Mouse (Mus musculus) CH12.LX (cell line): ENCODE measurements around the gene B3glct. TPM values are rescaled to one million over a fixed set of nuclear protein-coding genes. Genes with fewer than 3 reads are reported as not detected.

Experiments used
- DNase-seq: peaks from one replicate; pipeline ENCODE4 v3.0.0-alpha.2; 2013; ENCODE audit errors: extremely low read depth
- H3K27ac ChIP-seq: 2 replicates; pipeline ENCODE4 v1.5.1; 2012; ENCODE audit warnings: low read depth, mild to moderate bottlenecking, control low read depth, moderate library complexity; ENCODE audit not compliant: insufficient read depth
- H3K27me3 ChIP-seq: replicated peaks from 2 replicates; pipeline ENCODE3; 2012; ENCODE audit warnings: inconsistent platforms
- H3K36me3 ChIP-seq, 2 experiments: replicated peaks in 1 of 2; 2 replicates each; pipeline versions ENCODE3 to v1.6.1; 2012; ENCODE audit warnings: inconsistent platforms in 1 of 2, low read length in 1 of 2, mild to moderate bottlenecking in 1 of 2, mixed read lengths in 1 of 2, moderate library complexity in 1 of 2; ENCODE audit not compliant: control insufficient read depth in 1 of 2, insufficient read depth in 1 of 2
- H3K4me1 ChIP-seq, 2 experiments: 2 replicates each; pipeline ENCODE4 v1.6.1; 2012; ENCODE audit warnings: inconsistent platforms in 1 of 2, moderate library complexity in 1 of 2; ENCODE audit not compliant: insufficient read depth in 2 of 2, control insufficient read depth in 1 of 2
- H3K4me2 ChIP-seq: 2 replicates; pipeline ENCODE4 v1.6.1; 2012; ENCODE audit warnings: low read depth, mild to moderate bottlenecking, control low read depth; ENCODE audit not compliant: poor library complexity, insufficient read depth, severe bottlenecking
- H3K4me3 ChIP-seq, 3 experiments: fragments of 150-350 bp in 1 of 3; sonication (generic) in 1 of 3; replicated peaks in 1 of 3; 2 replicates each; pipeline versions ENCODE3 to v1.5.1; 2011 to 2012; ENCODE audit warnings: low read depth in 2 of 3, low read length in 2 of 3, mild to moderate bottlenecking in 2 of 3, moderate library complexity in 2 of 3, control low read depth in 1 of 3, improper control_type of control experiment in 1 of 3, inconsistent platforms in 1 of 3, mixed read lengths in 1 of 3; ENCODE audit not compliant: poor library complexity in 1 of 3
- H3K79me2 ChIP-seq: replicated peaks from 2 replicates; pipeline ENCODE4 v1.6.1; 2012; ENCODE audit warnings: mild to moderate bottlenecking, moderate library complexity; ENCODE audit not compliant: control insufficient read depth, poor library complexity, insufficient read depth, severe bottlenecking; ENCODE audit errors: extremely low read depth
- H3K9ac ChIP-seq: 2 replicates; pipeline ENCODE4 v1.6.1; 2012; ENCODE audit warnings: low read depth, mild to moderate bottlenecking, control low read depth, moderate library complexity; ENCODE audit not compliant: insufficient read depth
- H3K9me3 ChIP-seq: replicated peaks from 2 replicates; pipeline ENCODE3; 2012; ENCODE audit warnings: low read length, inconsistent platforms, mixed read lengths
- BHLHE40 ChIP-seq: IDR thresholded peaks from 2 replicates; pipeline ENCODE4 v1.6.1; 2011; ENCODE audit warnings: mild to moderate bottlenecking, low read depth, low read length, improper control_type of control experiment
- CHD1 ChIP-seq: IDR thresholded peaks from 2 replicates; pipeline ENCODE4 v1.6.1; 2012; ENCODE audit warnings: low read depth, low read length, improper control_type of control experiment, inconsistent platforms
- CHD2 ChIP-seq: IDR thresholded peaks from 2 replicates; pipeline ENCODE4 v1.6.1; 2011; ENCODE audit warnings: low read length, improper control_type of control experiment
- E2F4 ChIP-seq: IDR thresholded peaks from 2 replicates; pipeline ENCODE4 v1.6.1; 2011; ENCODE audit warnings: low read depth, low read length, improper control_type of control experiment; ENCODE audit not compliant: insufficient replicate concordance
- ELF1 ChIP-seq: IDR thresholded peaks from 2 replicates; pipeline ENCODE4 v1.6.1; 2014; ENCODE audit warnings: low read depth, mild to moderate bottlenecking, inconsistent platforms, low read length, improper control_type of control experiment
- EP300 ChIP-seq: IDR thresholded peaks from 2 replicates; pipeline ENCODE4 v1.6.1; 2011; ENCODE audit warnings: low read length, improper control_type of control experiment
- ETS1 ChIP-seq: conservative IDR thresholded peaks from 2 replicates; pipeline ENCODE4 v1.6.1; 2012; ENCODE audit warnings: low read depth, mild to moderate bottlenecking, inconsistent platforms, low read length, improper control_type of control experiment, moderate library complexity
- GABPA ChIP-seq: IDR thresholded peaks from 2 replicates; pipeline ENCODE4 v1.6.1; 2012; ENCODE audit warnings: low read depth, low read length, improper control_type of control experiment, inconsistent platforms; ENCODE audit not compliant: insufficient replicate concordance
- JUN ChIP-seq: IDR thresholded peaks from 2 replicates; pipeline ENCODE4 v1.6.1; 2011; ENCODE audit warnings: low read depth, mild to moderate bottlenecking, low read length, improper control_type of control experiment, moderate library complexity; ENCODE audit not compliant: insufficient read depth
- JUND ChIP-seq: conservative IDR thresholded peaks from 2 replicates; pipeline ENCODE4 v1.6.1; 2011; ENCODE audit warnings: low read depth, low read length, improper control_type of control experiment
- MAFK ChIP-seq: IDR thresholded peaks from 2 replicates; pipeline ENCODE4 v1.6.1; 2011; ENCODE audit warnings: low read length, improper control_type of control experiment; ENCODE audit not compliant: insufficient replicate concordance
- MEF2A ChIP-seq: IDR thresholded peaks from 2 replicates; pipeline ENCODE4 v1.6.1; 2014; ENCODE audit warnings: low read depth, mild to moderate bottlenecking, inconsistent platforms, low read length, improper control_type of control experiment, borderline replicate concordance
- MXI1 ChIP-seq: IDR thresholded peaks from 2 replicates; pipeline ENCODE4 v1.6.1; 2011; ENCODE audit warnings: mild to moderate bottlenecking, low read depth, low read length, improper control_type of control experiment
- NRF1 ChIP-seq: IDR thresholded peaks from 2 replicates; pipeline ENCODE4 v1.6.1; 2014; ENCODE audit warnings: low read depth, mild to moderate bottlenecking, inconsistent platforms, low read length, improper control_type of control experiment, moderate library complexity
- POLR2A ChIP-seq: IDR thresholded peaks from 2 replicates; pipeline ENCODE4 v1.6.1; 2011; ENCODE audit warnings: low read depth, mild to moderate bottlenecking, improper control_type of control experiment, low read length
- POLR2AphosphoS2 ChIP-seq: IDR thresholded peaks from 2 replicates; pipeline ENCODE4 v1.6.1; 2011; ENCODE audit warnings: low read depth, low read length, improper control_type of control experiment
- RAD21 ChIP-seq: IDR thresholded peaks from 2 replicates; pipeline ENCODE4 v1.6.1; 2011; ENCODE audit warnings: low read depth, mild to moderate bottlenecking, low read length, improper control_type of control experiment, moderate library complexity
- RCOR1 ChIP-seq: conservative IDR thresholded peaks from 2 replicates; pipeline ENCODE4 v1.6.1; 2012; ENCODE audit warnings: low read depth, mild to moderate bottlenecking, inconsistent platforms, low read length, improper control_type of control experiment
- SIN3A ChIP-seq: IDR thresholded peaks from 2 replicates; pipeline ENCODE4 v1.6.1; 2012; ENCODE audit warnings: low read length, improper control_type of control experiment, inconsistent platforms
- TBP ChIP-seq: conservative IDR thresholded peaks from 2 replicates; pipeline ENCODE4 v1.6.1; 2011; ENCODE audit warnings: low read depth, low read length, improper control_type of control experiment
- TCF12 ChIP-seq: IDR thresholded peaks from 2 replicates; pipeline ENCODE4 v1.6.1; 2014; ENCODE audit warnings: low read depth, mild to moderate bottlenecking, inconsistent platforms, low read length, improper control_type of control experiment
- UBTF ChIP-seq: IDR thresholded peaks from 2 replicates; pipeline ENCODE4 v1.6.1; 2012; ENCODE audit warnings: low read depth, mild to moderate bottlenecking, inconsistent platforms, low read length, improper control_type of control experiment, moderate library complexity
- USF1 ChIP-seq: IDR thresholded peaks from 2 replicates; pipeline ENCODE4 v1.6.1; 2014; ENCODE audit warnings: low read depth, mild to moderate bottlenecking, inconsistent platforms, low read length, improper control_type of control experiment
- USF2 ChIP-seq: conservative IDR thresholded peaks from 2 replicates; pipeline ENCODE4 v1.6.1; 2011; ENCODE audit warnings: low read depth, low read length, improper control_type of control experiment
- ZC3H11A ChIP-seq: IDR thresholded peaks from 2 replicates; pipeline ENCODE4 v1.6.1; 2012; ENCODE audit warnings: low read depth, mild to moderate bottlenecking, inconsistent platforms, low read length, improper control_type of control experiment
- ZKSCAN1 ChIP-seq: IDR thresholded peaks from 2 replicates; pipeline ENCODE4 v1.6.1; 2012; ENCODE audit warnings: low read depth, inconsistent platforms, low read length, improper control_type of control experiment, borderline replicate concordance
- ZMIZ1 ChIP-seq: IDR thresholded peaks from 2 replicates; pipeline ENCODE4 v1.6.1; 2012; ENCODE audit warnings: low read depth, mild to moderate bottlenecking, inconsistent platforms, low read length, improper control_type of control experiment
- ZNF384 ChIP-seq: IDR thresholded peaks from 2 replicates; pipeline ENCODE4 v1.6.1; 2012; ENCODE audit warnings: low read depth, low read length, improper control_type of control experiment, inconsistent platforms
- dilution Hi-C: fragments of 300-500 bp; cut with MboI; formaldehyde crosslinking; loops from 2 replicates; pipeline ENCODE4 v1.14.3; 2020; ENCODE audit warnings: low sequenced_read_pairs; ENCODE audit not compliant: extremely low pct_unique_long_range_greater_than_20kb, extremely low pct_ligation_motif_present
- in situ Hi-C: fragments of 300-500 bp; cut with MboI; formaldehyde crosslinking; loops from 3 replicates; pipeline ENCODE4 v1.14.3; 2019; ENCODE audit warnings: low sequenced_read_pairs, low pct_ligation_motif_present, low pct_unique_long_range_greater_than_20kb, mixed read lengths
- polyA plus RNA-seq: library from polyadenylated mRNA; unstranded; fragments of >175 nt; gene quantifications from 2 replicates; pipeline ENCODE4 v1.2.1, GENCODE M21; 2012; ENCODE audit warnings: low read depth; ENCODE audit not compliant: insufficient read length
- total RNA-seq, 2 experiments: library from RNA; depleted of rRNA; stranded (reverse); fragments of 300-350 nt in 1 of 2; fragments of >200 nt in 1 of 2; gene quantifications; 2 replicates each; pipeline ENCODE4 v1.2.3; 2012 to 2014

B3glct gene
- total and polyA plus RNA-seq, 3 experiments = 0.38 to 2.1 (median 1.3) TPM

DNA sequence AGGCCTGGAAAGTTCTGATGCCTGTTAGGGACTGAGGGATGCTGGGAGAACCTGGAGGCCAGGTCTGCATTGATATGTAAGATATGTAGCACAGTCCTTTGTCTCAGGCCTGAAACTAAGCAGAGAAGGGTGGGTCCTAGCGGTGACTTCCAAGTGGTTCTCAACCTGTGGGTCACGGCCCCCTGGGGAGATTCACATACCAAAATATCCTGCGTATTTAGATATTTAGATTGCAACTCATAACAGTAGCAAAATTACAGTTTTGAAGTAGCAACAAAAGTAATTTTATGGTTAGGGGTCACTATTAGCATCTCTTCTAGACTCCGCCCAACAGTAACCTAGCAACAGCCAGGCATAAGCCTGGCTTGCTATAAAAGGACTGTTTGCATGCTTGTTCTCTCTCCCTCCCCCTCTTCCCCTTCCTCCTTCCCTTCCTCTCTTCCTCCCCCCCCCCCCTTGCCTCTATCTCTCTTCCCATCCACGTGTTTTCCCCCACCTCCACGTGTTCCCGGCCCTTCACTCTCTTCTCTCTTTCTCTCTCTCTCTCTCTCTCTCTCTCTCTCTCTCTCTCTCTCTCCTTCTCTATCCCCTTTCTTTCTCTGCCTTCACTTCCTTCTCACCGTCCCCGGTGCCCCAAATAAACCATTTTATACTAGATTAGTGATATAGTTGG is 19.2 kb upstream of the B3glct start:
- TF ChIP-seq MEF2A (no peak), RAD21 (no peak), TBP (no peak), TCF12 (no peak), CHD1 (no peak), EP300 (no peak), ELF1 (no peak), USF1 (no peak), E2F4 (no peak), MXI1 (no peak), MAFK (no peak), JUND (no peak), ZNF384 (no peak), RCOR1 (no peak), POLR2AphosphoS2 (no peak)
- H3K79me2 ChIP-seq = no peaks in the 10 kb centered on the region
- H3K4me2 ChIP-seq = no peak overlapping the region
- in situ Hi-C loops = no loop called here
- H3K4me1 ChIP-seq = no peaks in the 10 kb centered on the region
- no peak overlapping the region for H3K27ac ChIP-seq
- dilution Hi-C loops = no loop called here
- no peaks in the 10 kb centered on the region for H3K36me3 ChIP-seq
- no peak overlapping the region for H3K4me3 ChIP-seq
- DNase-seq = no peak
- peaks cover 7% of the 10 kb centered on the region for H3K9me3 ChIP-seq
- H3K27me3 ChIP-seq = no peaks in the 10 kb centered on the region
- no peak overlapping the region for H3K9ac ChIP-seq

DNA sequence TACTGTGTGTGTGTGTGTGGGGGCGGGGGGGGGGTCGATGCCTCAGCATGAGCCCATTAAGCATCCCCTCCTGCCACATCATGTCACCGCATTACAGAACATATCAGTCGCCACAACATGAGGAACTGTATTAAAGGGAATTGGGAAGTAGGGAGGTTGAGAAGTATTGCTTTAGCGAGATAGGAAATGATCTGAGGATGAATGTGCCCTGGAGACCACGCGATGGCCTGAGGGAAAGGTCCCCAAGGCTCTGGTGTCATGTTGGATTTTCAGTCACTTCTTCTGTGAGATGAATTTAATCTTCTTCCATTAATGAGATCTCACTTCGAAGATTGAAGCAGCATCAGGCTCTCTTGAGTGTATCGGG is 18.6 kb upstream of the B3glct start:
- no peaks in the 10 kb centered on the region for H3K79me2 ChIP-seq
- no peak overlapping the region for H3K9ac ChIP-seq
- no peak for DNase-seq
- no peak overlapping the region for H3K4me2 ChIP-seq
- no peak for TF ChIP-seq POLR2A
- TF ChIP-seq JUN = no peak
- no peak for TF ChIP-seq ZKSCAN1
- TF ChIP-seq USF2 = no peak
- TF ChIP-seq NRF1 = no peak
- TF ChIP-seq RAD21 = no peak
- no peak for TF ChIP-seq UBTF
- TF ChIP-seq ZC3H11A = no peak
- TF ChIP-seq ETS1 = no peak
- no peak for TF ChIP-seq MAFK
- TF ChIP-seq BHLHE40 = no peak
- no peak for TF ChIP-seq CHD1
- TF ChIP-seq SIN3A = no peak
- TF ChIP-seq JUND = no peak
- TF ChIP-seq ZMIZ1 = no peak
- no peak for TF ChIP-seq GABPA
- TF ChIP-seq EP300 = no peak
- TF ChIP-seq CHD2 = no peak
- TF ChIP-seq, all 38 proteins: peak for 0
- dilution Hi-C loops = no loop called here
- in situ Hi-C loops = no loop called here
- H3K4me3 ChIP-seq = no peak overlapping the region
- no peak overlapping the region for H3K27ac ChIP-seq
- H3K9me3 ChIP-seq = peaks cover 5% of the 10 kb centered on the region
- no peaks in the 10 kb centered on the region for H3K36me3 ChIP-seq
- H3K27me3 ChIP-seq = no peaks in the 10 kb centered on the region
- no peaks in the 10 kb centered on the region for H3K4me1 ChIP-seq
